Comparison of ENCODE assay signal across 12 mouse cellular contexts in the genomic region with DNA sequence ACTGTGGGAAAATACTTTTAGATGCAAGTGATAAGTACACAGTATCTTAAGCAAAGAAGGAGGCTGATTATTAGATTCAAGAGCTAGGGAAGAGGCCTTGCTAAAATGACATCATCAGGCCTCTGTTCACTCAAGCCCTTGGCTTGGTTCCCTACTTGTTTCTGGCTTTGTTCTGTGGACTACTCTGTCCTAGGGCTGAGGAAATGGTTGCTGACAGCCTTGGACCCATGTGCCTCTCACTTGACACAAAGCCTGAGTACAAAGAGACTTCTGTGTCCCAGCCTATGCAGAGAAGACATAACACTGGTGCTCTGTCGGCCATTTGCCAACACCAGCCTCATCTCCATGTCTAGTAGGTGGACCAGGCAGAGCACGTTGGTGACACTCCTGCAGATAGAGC.
DNase-seq lines count a peak whose midpoint lies in the region; ATAC-seq lines count a peak whose summit lies in the region.
"Had no signal": no experiment of that assay in that cellular context is flagged by ENCODE, and none has a peak within 500 bp of the region (broad histone marks: within the 10 kb centered on the region; RNA-seq: fewer than 3 reads in every experiment).

No protein-coding gene starts in this region.

- H3K4me3 ChIP-seq in heart, embryonic 15.5 days, result no peak overlapping the region
- no peak overlapping the region for H3K4me3 ChIP-seq in forebrain, embryonic 13.5 days
- H3K4me3 ChIP-seq: erythroblast, embryonic 14.5 days; limb, embryonic 13.5 days had no signal

- no peak overlapping the region for H3K4me2 ChIP-seq in heart, embryonic 15.5 days
- no peak overlapping the region for H3K4me2 ChIP-seq in forebrain, embryonic 13.5 days
- H3K4me2 ChIP-seq: limb, embryonic 13.5 days had no signal

- DNase-seq in cerebellum, adult 8-10 months, result peak; percentile 3
- no peak for DNase-seq in cerebellum, postnatal 4 days (ENCODE audit: low spot score in 2 of 2)
- DNase-seq in layer of hippocampus, adult 9-11 months, result peak; percentile 67
- no peak for DNase-seq in layer of hippocampus, adult 9-10 months (ENCODE audit: low spot score)
- peak; percentile 49 for DNase-seq in NIH3T3 (ENCODE audit: low read depth)
- no peak for DNase-seq in ovary, postnatal 36 days (ENCODE audit: low spot score)
- DNase-seq: kidney, postnatal 4 days; thymus, postnatal 14 days had no signal

- WGBS in heart, embryonic 15.5 days, result 53% methylated on average over 2 of the region's 2 CpGs
- 86% methylated on average over 2 of the region's 2 CpGs for WGBS in forebrain, embryonic 13.5 days

- ATAC-seq in heart, embryonic 15.5 days (replicated peaks; ENCODE audit: insufficient number of reproducible peaks, insufficient read depth, low FRiP score, low read depth), result peak; percentile 50
- no peak for ATAC-seq in forebrain, embryonic 13.5 days

- H3K4me1 ChIP-seq in heart, embryonic 15.5 days (replicated peaks), result peaks cover 13% of the 10 kb centered on the region
- no peaks in the 10 kb centered on the region for H3K4me1 ChIP-seq in forebrain, embryonic 13.5 days

- no peaks in the 10 kb centered on the region for H3K9me3 ChIP-seq in heart, embryonic 15.5 days (replicated peaks)
- H3K9me3 ChIP-seq in forebrain, embryonic 13.5 days (replicated peaks), result no peaks in the 10 kb centered on the region
- H3K9me3 ChIP-seq: limb, embryonic 13.5 days had no signal

- H3K9ac ChIP-seq in heart, embryonic 15.5 days, result no peak overlapping the region
- no peak overlapping the region for H3K9ac ChIP-seq in forebrain, embryonic 13.5 days
- H3K9ac ChIP-seq: limb, embryonic 13.5 days had no signal

- H3K36me3 ChIP-seq in heart, embryonic 15.5 days, result no peaks in the 10 kb centered on the region
- no peaks in the 10 kb centered on the region for H3K36me3 ChIP-seq in forebrain, embryonic 13.5 days (ENCODE audit: poor library complexity, severe bottlenecking)
- H3K36me3 ChIP-seq: limb, embryonic 13.5 days had no signal

- H3K27me3 ChIP-seq in heart, embryonic 15.5 days, result no peaks in the 10 kb centered on the region
- no peaks in the 10 kb centered on the region for H3K27me3 ChIP-seq in forebrain, embryonic 13.5 days
- H3K27me3 ChIP-seq: limb, embryonic 13.5 days had no signal

- H3K27ac ChIP-seq in heart, embryonic 15.5 days, result no peak overlapping the region
- H3K27ac ChIP-seq in forebrain, embryonic 13.5 days, result no peak overlapping the region
- H3K27ac ChIP-seq: limb, embryonic 13.5 days had no signal

Comparison
In these comparisons a context has a peak if more than half of its experiments do, and no peak if none do; other contexts are left out.
1. DNase-seq: peak in cerebellum, adult 8-10 months (single experiment), layer of hippocampus, adult 9-11 months (single experiment) and NIH3T3 (single experiment); none in cerebellum, postnatal 4 days (0 of 2), layer of hippocampus, adult 9-10 months (single experiment) and ovary, postnatal 36 days (single experiment).